Mouse (Mus musculus): Measurements from ENCODE around the gene Gm17728.
"Not testable (repeated sequence)": the region's sequence is repeated elsewhere in the genome, so short reads cannot be mapped to it uniquely, and the experiment has no call there.

Gene Gm17728

DNA sequence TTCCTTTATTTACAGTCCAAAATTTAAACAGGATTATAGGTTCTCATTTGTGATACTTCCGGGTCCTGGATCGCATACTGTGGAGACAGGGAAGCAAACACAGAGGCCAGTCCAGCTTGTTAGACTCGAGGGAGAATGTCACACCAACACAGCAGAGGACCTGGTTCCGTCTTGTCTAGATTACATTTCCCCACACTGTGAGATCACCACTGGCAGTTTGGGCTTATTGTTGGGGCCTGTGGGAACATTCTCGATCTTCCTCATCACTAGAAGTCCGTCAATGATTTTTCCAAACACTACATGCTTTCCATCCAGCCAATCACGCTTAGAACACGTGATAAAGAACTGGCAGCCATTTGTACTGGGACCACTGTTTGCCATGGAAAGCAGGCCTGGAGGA lies at the start of gene Gm17728:
Gene Gm17728, plus strand, starts transcription at position 301 of the 400 bp plus-strand sequence.
- DNase-seq (ENCODE audit: low spot score), result not testable (repeated sequence)

- no peak for DNase-seq (ENCODE audit: low spot score)
Measured at GRCm38 (mm10) chr17:9397493-9397892, 24.4 kb upstream of the Gm17728 start.

GRCm38 (mm10) chr17:9398551-9398950 lies 23.3 kb upstream of the Gm17728 start:
- no peak for DNase-seq (ENCODE audit: low spot score)

DNA sequence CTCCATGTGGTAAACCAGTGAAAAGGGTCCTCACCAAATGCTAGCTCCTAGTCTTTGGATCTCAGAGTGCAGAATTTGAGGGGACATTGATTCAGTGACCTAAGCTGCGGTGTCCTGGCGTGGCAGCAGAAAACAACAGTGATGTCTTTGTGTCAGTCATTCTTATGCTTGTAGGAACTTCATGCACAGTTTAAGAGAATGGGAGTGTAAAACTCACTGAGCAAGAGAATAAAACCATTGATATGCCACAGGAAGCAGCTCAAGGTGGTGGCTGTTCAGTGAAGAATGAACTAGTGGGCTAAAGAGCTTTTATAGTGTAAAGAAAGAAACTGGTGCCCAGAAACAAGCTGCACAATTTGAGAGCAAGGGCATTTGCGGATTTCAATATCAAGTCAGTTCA lies 17.9 kb upstream of the Gm17728 start:
- DNase-seq (ENCODE audit: low spot score), result no peak

- DNase-seq (ENCODE audit: low spot score), result no peak
Measured at GRCm38 (mm10) chr17:9407640-9408039, 14.2 kb upstream of the Gm17728 start.

DNA sequence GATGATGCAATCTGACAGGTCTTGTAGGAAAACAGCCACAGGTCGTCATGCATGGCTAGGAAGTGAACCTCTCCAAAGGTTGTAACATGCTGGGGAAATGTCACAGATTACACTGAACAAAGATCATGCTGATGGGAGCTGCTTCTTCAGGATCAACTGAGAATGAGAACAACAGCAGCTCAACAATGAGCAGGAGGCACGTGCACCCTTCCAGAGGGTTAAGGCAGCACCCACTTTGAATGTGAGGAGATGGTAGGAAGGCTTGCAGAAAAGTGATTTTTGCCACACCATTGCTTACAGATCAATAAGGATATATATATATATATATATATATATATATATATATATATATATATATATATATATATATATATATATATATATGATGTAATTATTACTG lies 2.8 kb upstream of the Gm17728 start:
- no peak for DNase-seq (ENCODE audit: low spot score)

- DNase-seq (ENCODE audit: low spot score), result no peak
Measured at GRCm38 (mm10) chr17:9428374-9428994, 6.6 kb downstream of the Gm17728 start.

GRCm38 (mm10) chr17:9439997-9440655 lies 18.3 kb downstream of the Gm17728 start:
- no peak for DNase-seq (ENCODE audit: low spot score)

GRCm38 (mm10) chr17:9456406-9456805 lies 34.5 kb downstream of the Gm17728 start:
- DNase-seq (ENCODE audit: low spot score), result no peak

GRCm38 (mm10) chr17:9460904-9461303 lies 39.0 kb downstream of the Gm17728 start:
- DNase-seq (ENCODE audit: low spot score), result no peak

Data from ovary, adult 18-20 months (tissue).